Mouse (Mus musculus) urinary bladder, adult 2 months (tissue): ENCODE results near the gene Drd1. TPM values are rescaled to one million over a fixed set of nuclear protein-coding genes. Genes with fewer than 3 reads are reported as not detected.

ENCODE experiments used
- DNase-seq: peaks from one replicate; pipeline ENCODE4 v3.0.0; 2022; ENCODE audit warnings: low spot score
- polyA plus RNA-seq: library from polyadenylated mRNA; depleted of rRNA; stranded (reverse); fragments of >200 nt; gene quantifications from 2 replicates; pipeline ENCODE4 v1.2.3, GENCODE M21; 2012; rRNA removed

Gene Drd1
- 0.17 and 0.25 TPM in 2 replicates for polyA plus RNA-seq

DNA sequence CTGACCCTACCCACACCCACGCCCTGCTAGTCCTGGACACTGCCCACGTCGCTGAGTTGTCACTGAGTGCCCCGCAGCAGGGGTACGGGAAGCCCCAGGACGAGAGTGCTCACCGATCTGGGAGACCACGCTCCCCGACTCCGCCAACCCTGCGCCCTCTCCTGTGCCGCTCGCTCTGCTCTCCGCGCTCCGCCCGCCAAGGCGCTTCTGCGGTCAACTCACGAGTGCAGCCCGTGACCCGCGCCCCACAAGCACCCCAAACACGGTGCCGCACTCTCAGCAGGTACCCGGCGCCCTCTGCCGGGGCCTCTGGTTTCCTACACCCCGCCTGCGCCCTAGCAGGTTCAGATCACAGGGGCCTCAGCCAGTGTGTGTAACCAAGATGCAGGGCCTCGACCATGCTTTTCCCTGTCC is at the start of gene Drd1:
TSS of gene Drd1 (minus strand) at position 258 of the 414 bp plus-strand sequence.
- peak; percentile 56 for DNase-seq

DNA sequence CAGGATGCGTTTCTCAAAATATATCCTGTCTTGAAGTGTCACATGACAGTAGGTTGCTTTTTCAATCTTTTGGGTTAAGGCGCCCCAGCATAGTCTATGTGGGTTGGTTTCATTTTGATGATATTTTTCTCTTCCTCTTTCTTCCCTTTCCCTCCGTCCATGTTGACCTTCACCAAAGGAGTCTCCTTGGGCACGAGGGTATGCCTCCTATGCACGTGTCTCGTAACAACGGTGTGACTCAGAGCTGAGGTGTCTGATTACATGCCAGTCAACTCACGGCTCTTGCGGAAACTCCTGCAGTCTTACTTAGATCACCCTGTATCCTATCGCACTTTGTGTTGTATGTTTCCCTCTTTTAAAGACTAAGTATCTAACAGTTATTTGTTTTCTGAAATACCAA is 48.4 kb upstream of the Drd1 start:
- no peak for DNase-seq

DNA sequence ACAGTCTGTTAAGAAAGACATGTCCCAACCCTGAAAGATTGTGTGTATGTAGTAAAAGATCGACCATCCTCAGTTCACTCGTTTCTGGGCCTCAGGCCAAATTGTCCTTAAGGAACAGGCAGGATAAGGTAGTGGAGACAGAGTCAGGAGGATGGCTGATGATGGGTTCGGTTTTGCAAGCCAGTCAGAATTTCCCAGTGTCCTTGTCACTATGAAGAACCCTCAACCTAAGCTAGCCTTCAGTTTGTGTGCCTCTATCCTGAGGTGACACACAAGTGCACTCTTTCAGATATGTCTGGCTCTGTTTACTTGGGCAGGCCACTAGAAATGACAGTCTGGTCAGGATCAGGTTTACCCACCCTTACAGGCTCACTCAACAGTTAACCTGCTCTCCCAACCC is 47.8 kb upstream of the Drd1 start:
- no peak for DNase-seq

DNA sequence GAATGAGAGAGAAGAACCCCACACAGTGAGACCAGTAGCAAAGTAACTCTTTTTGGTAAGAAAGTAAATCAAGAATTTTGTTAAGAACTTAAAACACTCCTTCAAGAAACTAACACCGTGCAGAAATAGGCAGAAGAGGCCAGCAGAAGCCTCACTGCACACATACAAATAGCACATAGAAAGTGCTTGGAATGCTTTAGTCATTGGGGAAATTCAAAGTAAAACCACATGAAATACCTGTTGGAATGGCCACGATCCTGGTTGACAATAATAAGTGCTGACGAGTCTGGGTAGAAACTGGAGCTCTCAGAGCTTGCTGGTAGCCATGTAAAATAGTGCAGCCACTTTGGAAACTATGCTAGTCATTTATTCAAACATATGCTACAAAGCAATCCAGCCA is 46.6 kb upstream of the Drd1 start:
- no peak for DNase-seq

DNA sequence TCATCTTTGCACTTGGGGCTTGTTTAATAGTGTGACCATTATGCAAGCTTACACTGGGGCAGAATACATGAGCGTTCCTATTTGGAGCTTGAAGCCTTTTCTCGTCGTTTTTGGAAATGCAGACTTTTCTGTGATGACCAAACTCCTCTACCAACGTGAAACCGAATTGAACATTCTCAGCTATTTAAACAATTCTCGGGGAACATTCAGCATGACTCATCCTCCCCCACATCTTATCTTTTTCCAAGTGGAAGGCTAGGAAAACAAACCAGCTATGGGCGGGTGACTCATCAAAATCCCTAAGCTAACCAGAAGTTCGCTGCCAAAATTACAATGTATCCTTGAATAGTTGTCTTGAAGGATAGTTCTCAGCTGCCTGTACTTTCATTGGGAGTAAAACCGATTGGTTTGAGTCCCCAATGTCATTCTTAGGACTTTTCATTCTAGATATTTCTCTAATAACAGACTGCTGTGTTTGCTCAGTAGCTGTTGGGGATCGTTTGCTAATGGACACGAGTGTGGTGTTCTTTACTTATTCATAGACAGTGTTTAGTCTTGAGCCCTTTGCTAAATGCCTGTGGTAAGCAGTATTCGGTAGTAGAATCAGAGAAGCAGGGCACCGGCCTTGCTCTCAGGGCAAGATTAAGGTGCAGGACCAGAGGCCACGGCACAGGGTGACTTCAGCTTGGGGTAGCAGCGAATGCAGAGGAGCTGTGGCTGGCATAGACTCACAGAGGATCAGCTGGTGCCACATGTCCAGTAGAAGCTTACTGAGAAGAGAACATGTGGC is 45.7 kb upstream of the Drd1 start:
- no peak for DNase-seq

DNA sequence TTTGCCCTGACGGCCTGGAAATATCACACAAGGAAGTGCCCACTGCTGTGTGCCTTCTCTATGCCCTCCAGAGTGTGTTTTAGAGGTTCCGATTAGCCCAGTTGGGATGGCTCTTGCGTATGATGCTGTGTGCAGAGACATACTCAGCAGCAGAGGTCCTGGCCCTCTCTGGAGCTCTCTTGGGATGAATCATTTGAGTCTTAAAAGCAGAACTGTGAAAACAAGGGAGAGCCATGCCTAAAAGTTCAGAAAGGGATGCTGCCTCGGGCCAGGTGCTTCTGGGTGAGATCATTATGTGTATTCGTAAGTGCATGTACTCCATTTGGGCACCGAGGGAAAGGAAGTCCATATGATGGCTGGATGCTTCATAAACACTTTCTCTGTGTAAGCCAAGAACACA is 42.3 kb upstream of the Drd1 start:
- DNase-seq = no peak

DNA sequence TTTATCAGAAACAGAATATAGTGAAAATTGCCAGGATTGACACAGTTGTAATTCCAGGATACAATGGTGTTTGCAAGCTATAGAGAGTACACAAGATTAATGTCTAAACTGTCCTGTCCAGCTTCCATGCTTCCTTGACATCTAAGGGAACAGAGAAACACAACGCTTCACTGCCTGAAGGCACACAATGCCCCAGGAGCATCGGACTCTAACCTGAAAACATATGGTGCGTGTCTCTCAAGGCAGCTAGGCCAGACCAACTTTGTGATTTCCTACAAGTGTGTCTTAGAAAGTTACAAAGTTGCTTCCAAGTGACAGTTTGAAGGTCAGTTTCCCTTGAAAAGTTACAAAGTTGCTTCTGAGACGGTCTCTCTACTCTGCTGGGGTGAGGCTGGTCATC is 41.7 kb upstream of the Drd1 start:
- DNase-seq = no peak

DNA sequence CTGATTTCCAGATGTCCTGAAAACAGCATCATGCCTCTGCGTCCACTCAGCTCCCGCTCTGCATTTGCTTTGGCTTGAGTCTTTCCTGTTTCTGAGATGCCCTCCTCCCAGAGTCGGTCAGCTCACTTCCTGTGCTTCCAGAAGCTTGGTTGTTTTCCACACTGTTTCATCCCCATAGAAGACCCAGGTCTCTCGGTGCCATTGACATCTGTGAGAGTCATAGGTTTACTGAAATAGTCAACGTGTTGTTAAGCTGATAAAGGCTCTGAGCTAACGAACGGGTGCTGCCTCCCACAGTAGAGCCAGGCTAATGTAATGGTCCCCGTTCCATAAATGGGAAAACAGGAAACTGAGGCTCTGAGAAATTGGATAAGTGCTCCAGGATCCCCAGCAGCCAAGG is 40.2 kb upstream of the Drd1 start:
- no peak for DNase-seq

DNA sequence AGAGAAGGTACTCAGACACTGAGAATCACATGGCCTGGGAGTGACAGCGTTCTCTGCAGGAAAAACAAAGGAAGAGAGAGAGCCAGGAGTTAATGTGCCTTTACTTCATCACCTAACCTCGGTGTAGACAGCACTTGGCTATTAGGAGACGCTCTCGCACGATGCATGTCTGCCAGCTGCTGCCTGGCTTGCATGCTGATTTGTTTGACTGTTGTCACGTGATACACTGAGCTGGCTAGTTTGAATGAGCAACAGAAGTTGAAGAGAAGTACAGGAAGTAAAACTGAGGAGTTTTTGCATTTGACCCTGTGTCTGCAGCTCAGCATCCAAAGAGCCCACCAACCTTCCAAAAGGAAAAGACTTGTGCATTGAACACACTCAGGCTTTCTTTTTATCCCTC is 39.5 kb upstream of the Drd1 start:
- DNase-seq = no peak

DNA sequence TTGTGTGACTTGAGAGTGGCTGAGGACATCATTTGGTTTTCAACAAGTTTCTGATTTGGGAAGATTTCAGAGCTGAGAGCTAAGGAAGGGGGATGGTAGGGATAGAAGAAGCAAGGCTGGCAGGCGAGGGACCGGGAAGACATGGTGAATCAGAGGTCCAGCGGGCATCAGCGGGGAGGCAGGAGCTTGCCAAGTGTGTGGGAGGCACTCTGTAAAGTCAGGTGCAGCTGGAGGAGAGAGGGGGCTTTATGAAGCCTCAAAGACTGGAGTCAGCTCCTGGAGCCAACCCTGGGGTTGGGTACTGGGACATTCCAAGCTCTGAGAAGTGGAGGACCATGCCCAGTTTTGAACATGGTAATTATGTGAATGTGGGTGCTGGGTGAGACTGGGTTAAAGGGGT is 38.8 kb upstream of the Drd1 start:
- no peak for DNase-seq

DNA sequence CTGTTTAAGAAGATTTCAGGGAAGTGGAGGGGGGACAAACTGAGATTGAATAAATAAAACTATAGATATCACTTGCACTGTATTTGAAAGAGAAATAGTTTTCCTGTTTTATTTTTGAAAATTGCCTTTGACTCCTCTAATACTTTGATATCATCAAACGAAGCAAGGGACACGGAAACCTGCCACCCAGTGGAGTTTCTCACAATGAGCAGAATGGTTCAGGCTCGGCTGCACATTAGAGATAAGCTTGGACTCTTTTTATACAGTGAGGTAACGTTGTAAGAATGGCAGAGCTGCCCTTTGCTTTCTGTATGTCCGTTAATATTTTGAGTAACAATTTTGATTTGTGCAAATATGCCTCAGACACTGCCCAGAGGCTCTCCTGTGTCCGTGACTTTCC is 36.2 kb upstream of the Drd1 start:
- no peak for DNase-seq

DNA sequence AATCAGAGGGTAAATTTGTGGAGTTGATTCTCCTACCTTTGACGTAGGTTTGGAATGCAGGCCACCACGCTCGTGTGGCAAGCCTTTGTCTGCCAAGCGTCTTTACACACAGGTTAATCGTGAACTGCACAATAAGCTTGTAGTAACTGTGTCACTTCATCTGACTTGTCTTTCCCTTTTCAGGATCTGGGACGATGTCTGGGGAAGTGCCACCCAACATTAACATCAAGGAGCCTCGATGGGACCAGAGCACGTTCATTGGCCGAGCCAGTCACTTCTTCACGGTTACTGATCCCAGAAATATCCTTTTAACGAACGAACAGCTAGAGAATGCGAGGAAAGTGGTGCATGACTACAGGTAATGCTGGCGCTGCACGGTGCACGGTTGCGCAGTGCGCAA is 29.8 kb upstream of the Drd1 start:
- DNase-seq = no peak

DNA sequence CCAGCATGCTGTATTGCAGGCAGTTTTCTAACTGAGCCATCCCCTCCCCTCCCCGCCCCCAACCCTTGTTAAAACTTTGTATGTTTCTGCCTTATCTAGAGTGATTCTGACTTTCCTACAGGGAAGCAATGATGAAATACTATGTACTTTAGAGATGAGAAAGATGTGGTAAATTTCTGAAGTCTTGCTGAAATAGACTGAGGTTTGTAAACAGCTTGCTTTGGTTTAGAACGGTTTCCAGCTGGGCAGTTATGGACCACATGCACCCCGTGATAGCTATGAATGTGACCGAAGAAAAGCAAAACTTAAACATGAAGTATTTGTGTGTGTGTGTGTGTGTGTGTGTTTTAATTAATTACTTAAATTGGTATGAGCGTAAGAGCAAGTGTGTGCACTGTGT is 29.3 kb upstream of the Drd1 start:
- DNase-seq = no peak

DNA sequence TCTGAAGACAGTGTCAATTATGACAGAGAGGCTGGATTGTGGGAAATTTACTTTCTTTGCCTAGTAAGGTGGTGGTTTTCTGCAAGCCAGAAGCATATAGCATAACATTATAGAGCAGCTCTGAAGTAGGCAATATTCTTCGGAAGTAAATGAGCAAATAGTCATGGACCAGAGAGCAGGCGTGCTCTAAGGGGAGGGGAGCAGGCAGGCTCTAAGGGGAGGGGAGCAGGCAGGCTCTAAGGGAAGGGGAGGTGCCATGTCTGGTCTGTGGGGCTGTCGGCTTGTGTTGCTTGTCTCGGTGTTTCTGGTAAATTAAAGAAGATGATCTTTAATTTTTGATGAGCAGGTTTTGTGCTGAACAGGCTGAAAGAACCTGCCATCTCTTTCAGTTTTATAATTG is 28.7 kb upstream of the Drd1 start:
- DNase-seq = no peak

DNA sequence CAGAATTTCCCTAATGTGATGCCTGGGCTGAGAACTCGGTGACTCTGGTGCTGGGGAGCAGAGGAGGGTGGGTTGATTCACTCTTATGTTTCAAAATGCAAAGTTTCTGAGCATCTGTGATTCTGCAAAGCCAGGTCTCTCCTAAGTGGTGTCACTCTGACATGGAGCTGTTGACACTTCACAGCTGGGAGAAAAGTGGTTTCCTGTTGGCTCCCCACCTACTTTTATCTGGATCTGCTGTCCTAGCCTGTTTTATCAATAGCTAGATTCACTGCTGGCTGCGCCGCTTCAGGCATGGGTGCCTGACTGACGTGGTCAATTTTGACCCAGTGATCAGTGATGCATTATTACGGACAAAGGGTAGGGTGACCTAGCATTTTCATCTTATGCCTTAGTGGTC is 27.4 kb upstream of the Drd1 start:
- DNase-seq = no peak

DNA sequence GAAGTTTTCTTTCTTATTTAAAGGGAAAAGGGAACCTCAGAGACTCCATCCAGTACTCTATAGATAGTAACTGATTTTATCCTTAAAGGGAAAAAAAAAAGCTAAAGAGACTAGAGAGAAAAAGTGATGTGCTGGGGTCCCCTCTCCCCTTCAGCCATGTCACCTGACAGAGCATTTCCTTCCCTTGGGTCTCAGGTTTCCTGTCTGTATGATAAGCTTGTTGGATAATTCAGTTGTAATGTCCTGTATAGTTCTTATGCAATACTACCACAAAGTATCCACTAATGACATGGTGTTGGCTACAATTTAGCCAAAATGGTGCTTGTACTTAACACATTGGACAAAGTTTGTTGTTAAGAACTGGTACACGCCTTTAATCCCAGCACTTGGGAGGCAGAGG is 25.3 kb upstream of the Drd1 start:
- no peak for DNase-seq

DNA sequence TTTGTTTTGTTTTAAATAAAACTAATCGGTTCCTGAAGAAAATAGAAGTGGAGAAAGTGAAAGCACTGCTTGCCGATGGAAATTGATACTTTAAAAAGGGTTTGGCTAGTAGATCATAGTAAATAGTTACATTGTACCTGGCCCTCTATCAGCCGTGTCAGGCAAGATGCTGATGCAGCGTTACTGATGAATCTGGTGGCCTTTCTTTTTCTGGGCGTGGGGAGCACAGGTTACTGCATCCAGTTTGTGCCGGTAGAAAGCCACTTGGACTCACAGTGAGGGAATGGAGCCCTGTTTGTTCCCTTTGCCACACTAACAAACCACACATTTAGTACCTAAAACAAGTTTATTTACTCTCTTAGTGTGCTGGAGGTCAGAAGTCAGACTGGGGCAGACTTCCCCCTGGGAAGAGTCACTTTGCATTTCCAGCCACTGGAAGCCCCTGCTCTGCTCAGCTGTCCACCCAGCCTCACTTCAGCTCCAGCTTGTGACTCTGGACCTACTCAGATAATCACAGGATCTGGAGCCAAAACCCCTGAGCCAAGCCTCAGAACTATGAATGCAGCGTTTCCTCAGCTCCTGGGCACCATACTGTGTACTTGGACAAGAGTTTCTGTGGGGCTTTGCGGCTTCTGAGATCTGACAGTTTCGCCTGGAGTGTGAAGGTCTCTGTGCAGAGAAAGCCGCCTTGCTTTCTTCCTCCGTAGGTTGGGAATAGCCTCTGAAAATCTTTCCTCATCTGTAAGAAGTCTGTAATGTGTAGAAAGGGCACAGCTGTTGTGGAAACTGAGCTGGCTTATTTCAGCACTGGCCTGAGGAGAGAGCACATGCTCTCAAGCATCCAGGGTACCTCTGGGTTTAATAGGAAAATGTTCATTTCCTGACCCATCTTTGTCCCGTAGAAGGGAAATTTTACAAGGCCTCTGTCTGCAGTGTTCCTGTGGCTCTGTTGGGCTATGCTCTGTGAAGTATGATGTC is 24.6 kb upstream of the Drd1 start:
- DNase-seq = no peak

DNA sequence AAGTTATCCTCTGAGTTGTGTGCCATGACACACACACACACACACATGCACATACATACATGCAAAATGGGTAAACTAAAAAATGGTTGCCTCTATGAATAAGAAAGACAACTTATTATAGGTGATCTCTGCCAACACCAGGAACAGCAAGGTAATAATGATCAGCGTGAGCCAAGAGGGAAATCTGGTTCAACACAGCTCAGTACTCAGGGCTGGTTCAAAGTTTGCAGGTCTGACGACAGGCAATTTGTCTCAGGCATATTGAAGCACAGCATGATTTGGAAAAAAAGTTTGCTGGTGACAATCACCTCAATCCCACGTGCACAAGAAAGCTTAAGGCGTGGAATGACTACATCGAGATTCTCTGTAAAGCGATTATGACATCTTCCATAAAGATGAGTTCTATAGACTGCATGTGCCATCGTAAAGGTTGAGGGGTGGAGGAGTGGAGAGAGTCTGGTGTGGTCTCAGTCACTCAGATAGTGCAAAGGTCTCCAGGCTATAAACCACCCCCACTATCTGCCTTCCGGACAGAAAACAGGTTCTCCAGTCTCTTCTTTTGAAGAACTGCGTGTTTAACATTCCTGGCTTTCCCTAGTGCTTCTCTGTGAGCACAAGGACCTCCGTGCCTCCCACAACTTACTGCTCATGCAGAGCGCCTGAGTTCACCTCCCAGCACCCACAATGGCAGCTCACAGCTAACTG is 22.1 kb upstream of the Drd1 start:
- DNase-seq = no peak

DNA sequence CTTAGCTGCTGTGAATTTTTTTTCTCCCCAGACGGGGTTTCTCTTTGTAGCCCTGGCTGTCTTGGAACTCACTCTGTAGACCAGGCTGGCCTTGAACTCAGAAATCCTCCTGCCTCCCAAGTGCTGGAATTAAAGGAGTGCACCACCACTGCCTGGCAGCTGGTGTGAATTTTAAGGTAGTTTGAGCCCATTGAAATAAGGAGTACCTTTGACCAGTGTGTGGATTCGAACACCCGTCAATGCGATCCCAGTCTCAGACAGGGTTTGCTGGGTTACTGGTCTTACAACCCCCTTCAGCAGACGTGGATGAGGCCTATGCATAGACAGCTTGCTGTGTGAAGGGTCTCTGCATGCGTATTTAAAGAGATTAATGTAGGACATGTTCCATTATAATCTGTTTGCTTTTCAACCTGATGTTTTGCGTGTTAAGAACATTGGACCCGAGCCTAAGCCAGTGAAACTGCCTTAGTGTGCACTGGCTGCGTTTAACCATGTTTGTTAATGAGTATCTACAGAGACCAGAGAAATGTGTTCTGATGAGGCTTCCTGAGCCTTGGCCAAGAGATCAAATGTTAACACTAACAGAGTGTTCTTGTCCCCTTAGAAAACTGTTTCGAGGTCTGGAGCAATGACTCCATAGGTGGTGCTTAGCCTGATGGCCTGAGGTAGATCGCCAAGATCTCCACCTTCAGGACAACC is 21.4 kb upstream of the Drd1 start:
- DNase-seq = no peak

DNA sequence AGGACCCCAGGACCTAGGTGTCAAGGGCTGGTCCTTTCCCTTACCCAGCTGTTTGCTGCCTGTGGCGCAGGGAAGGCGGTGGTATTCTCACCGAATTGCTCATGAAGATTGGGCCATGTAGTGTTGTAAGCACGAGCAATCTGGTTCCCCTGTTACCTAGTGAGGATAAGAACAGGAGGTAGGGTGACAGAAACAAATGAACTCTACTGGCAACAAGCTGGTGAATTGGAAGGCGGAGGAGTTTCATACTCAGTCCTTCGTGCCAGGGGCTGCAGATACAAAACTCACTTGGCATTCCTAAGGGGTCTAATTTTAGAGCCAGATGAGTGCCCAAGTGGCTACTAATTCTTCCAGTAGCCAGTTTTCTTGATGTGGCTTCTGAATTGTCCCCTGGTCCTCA is 20.5 kb upstream of the Drd1 start:
- DNase-seq = no peak

DNA sequence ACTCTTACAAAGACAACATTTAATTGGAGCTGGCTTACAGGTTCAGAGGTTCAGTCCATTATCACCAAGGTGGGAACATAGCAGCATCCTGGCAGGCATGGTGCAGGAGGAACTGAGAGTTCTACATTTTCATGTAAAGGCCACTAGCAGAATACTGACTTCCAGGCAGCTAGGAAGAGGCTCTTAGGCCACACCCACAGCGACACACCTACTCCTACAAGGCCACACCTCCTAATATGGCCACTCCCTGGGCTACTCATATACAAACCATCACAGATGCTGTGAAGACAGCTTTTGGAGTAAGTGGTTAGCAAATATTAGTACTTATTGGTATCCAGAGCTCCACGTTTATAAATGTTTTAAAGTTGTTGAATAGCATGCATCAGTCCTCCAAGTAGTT is 19.9 kb upstream of the Drd1 start:
- DNase-seq = no peak

DNA sequence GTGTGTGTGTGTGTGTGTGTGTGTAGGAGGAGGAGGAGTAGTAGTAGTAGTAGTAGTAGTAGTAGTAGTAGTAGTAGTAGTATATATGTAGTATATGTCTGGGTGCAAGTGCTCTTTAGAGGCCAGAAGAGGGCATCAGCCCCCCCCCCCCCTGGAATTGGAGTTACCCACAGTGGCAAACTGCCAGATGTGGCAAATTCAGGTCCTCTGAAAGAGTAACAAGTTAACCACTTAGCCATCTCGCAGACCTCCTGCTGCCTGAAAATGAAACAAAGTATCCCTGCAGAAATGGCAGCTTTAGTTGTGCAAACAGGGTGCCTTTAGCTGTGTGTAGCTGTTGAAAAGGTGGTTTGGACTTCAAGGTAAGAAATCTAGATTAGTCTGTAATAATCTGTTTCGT is 18.0 kb upstream of the Drd1 start:
- DNase-seq = no peak
